Mouse (Mus musculus) heart, adult 2 months (tissue): ENCODE data around the gene Olfr373.

Experiments
- CTCF ChIP-seq: fragments of 200-600 bp; IDR thresholded peaks from 2 replicates; pipeline ENCODE4 v1.8.1; 2022; ENCODE audit warnings: antibody characterized with exemption, mild to moderate bottlenecking, moderate library complexity
- EP300 ChIP-seq: fragments of 200-500 bp; IDR thresholded peaks from 2 replicates; pipeline ENCODE4 v1.6.1; 2011; ENCODE audit warnings: low read depth, low read length, control low read depth; ENCODE audit not compliant: insufficient read depth
- POLR2A ChIP-seq: fragments of 200-500 bp; IDR thresholded peaks from 2 replicates; pipeline ENCODE4 v1.6.1; 2011; ENCODE audit warnings: mild to moderate bottlenecking, low read depth, low read length, control low read depth; ENCODE audit not compliant: insufficient read depth

DNA sequence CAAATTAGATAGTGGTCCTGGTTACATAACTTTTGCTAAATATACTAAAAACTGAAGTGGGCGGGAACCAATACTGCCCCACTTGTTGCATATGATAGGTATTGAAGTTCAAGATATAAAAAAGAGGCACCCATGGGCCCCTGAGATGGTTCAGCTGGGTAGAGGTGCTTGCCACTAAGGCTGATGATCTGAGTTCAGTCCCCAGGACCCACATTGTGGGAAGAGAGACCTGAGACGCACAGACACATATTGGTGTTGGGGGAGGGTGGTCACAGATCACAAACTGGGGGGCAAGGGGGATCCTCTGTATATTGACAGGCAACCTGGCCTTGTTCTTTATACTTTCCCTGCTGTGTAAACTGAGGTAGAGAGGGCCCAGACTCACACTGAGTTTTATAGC lies 54.5 kb downstream of the Olfr373 start:
- TF ChIP-seq CTCF, result no peak
- no peak for TF ChIP-seq POLR2A
- TF ChIP-seq EP300, result no peak
